Mouse (Mus musculus) stomach, postnatal 0 days (tissue): ENCODE data around the gene Catsperg1. TPM values are rescaled to one million over a fixed set of nuclear protein-coding genes. Genes with fewer than 3 reads are reported as not detected.

ENCODE experiments used
- ATAC-seq: fragments of 200-750 bp; cut with Nextera tagmentation; 2 replicates; pipeline ENCODE4 v1.8.0; 2017; ENCODE audit not compliant: low FRiP score, low TSS enrichment
- DNase-seq: peaks from one replicate; pipeline ENCODE4 v3.0.0-alpha.2; 2016; ENCODE audit warnings: low spot score
- H3K27ac ChIP-seq: fragments of 300-500 bp; sonication (generic); replicated peaks from 2 replicates; pipeline ENCODE4 v1.5.1; 2014; ENCODE audit warnings: mild to moderate bottlenecking, control low read depth
- H3K27me3 ChIP-seq: fragments of 300-500 bp; sonication (generic); 2 replicates; pipeline ENCODE4 v1.6.1; 2014; ENCODE audit warnings: low read length; ENCODE audit not compliant: control insufficient read depth, insufficient read depth
- H3K36me3 ChIP-seq: fragments of 300-500 bp; sonication (generic); 2 replicates; pipeline ENCODE4 v1.6.1; 2014; ENCODE audit warnings: low read length, mixed read lengths; ENCODE audit not compliant: control insufficient read depth, insufficient read depth
- H3K4me1 ChIP-seq: fragments of 300-500 bp; sonication (generic); replicated peaks from 2 replicates; pipeline ENCODE4 v1.6.1; 2014; ENCODE audit warnings: antibody characterized with exemption; ENCODE audit not compliant: control insufficient read depth, insufficient read depth
- H3K4me2 ChIP-seq: fragments of 300-500 bp; sonication (generic); replicated peaks from 2 replicates; pipeline ENCODE4 v1.6.1; 2014; ENCODE audit warnings: low read depth, mild to moderate bottlenecking, control low read depth, moderate library complexity
- H3K4me3 ChIP-seq: fragments of 300-500 bp; sonication (generic); 2 replicates; pipeline ENCODE4 v1.5.1; 2014; ENCODE audit warnings: low read depth, low read length, control low read depth
- H3K9ac ChIP-seq: fragments of 300-500 bp; sonication (generic); 2 replicates; pipeline ENCODE4 v1.6.1; 2014; ENCODE audit warnings: mild to moderate bottlenecking, low read length, control low read depth, mixed read lengths
- H3K9me3 ChIP-seq: fragments of 300-500 bp; sonication (generic); 2 replicates; pipeline ENCODE4 v1.6.1; 2016; ENCODE audit warnings: low read length; ENCODE audit not compliant: control insufficient read depth
- CTCF ChIP-seq: IDR thresholded peaks from 2 replicates; pipeline ENCODE4 v1.5.1; 2016; ENCODE audit warnings: antibody characterized with exemption, low read depth, mild to moderate bottlenecking, moderate library complexity
- EP300 ChIP-seq: optimal IDR thresholded peaks from 2 replicates; pipeline ENCODE3; 2016; ENCODE audit warnings: antibody characterized with exemption
- WGBS: fragments of 180-500 bp; shearing (Covaris S2); extraction: QIAGEN DNeasy Blood & Tissue Kit; methylation state at CpG from one replicate; pipeline ENCODE4 v1.1.7; 2014; 5-methylcytosine and 5-hydroxymethylcytosine counted together
- polyA plus RNA-seq: library from polyadenylated mRNA; unstranded; fragments of >200 nt; fragmentation: Nextera tagmentation; extraction: Ambion mirVana; gene quantifications from 2 replicates; pipeline ENCODE4 v1.2.1, GENCODE M21; 2015

Catsperg1 gene
- polyA plus RNA-seq, 1 experiment from 2014 or later = 0.29 TPM

GRCm38 (mm10) chr7:29180854-29181236, 33.0 kb downstream of the Catsperg1 start:
- ATAC-seq = no peak

GRCm38 (mm10) chr7:29180077-29180853, 33.6 kb downstream of the Catsperg1 start, which contains the start of gene Psmd8:
Gene Psmd8, minus strand, starts transcription at chr7:29180701.
- H3K4me1 ChIP-seq = peaks cover 4% of the 10 kb centered on the region; the same call in 1 of the 2 replicates
- peak within 1 kb of the TSS; percentile 81 for H3K4me3 ChIP-seq
- peak; percentile 98 for DNase-seq
- H3K4me2 ChIP-seq = peak within 1 kb of the TSS; percentile 86
- peaks cover 9% of the 10 kb centered on the region for H3K36me3 ChIP-seq
- under 1% methylated on average over 62 of the region's 62 CpGs for WGBS
- H3K27me3 ChIP-seq = no peaks in the 10 kb centered on the region
- peak; percentile 71 for TF ChIP-seq CTCF
- no peak for TF ChIP-seq EP300
- peak within 1 kb of the TSS; percentile 75 for H3K27ac ChIP-seq
- peak; percentile 97 for ATAC-seq
- H3K9me3 ChIP-seq = no peaks in the 10 kb centered on the region
- H3K9ac ChIP-seq = peak within 1 kb of the TSS; percentile 81

More at GRCm38 (mm10) chr7:29180854-29181236, 33.0 kb downstream of the Catsperg1 start:
- Histone ChIP-seq H3K36me3 (0 out of 2 replicates have a peak, but pooled peaks cover 3% of the 10 kb centered on the region), H3K4me3 (peak overlapping the region; percentile 81), H3K27ac (no peak overlapping the region), H3K4me1 (peaks cover 4% of the 10 kb centered on the region; the same call in 1 of the 2 replicates), H3K9ac (no peak overlapping the region), H3K27me3 (no peaks in the 10 kb centered on the region), H3K9me3 (no peaks in the 10 kb centered on the region), H3K4me2 (peak overlapping the region; percentile 42)
- 42% methylated on average over 5 of the region's 5 CpGs for WGBS
- no peak for DNase-seq
- TF ChIP-seq EP300 (no peak), CTCF (no peak)

GRCm38 (mm10) chr7:29179323-29179722, 34.5 kb downstream of the Catsperg1 start:
- no peaks in the 10 kb centered on the region for H3K27me3 ChIP-seq
- WGBS = 19% methylated on average over 7 of the region's 7 CpGs
- H3K9ac ChIP-seq = peak overlapping the region; percentile 50
- peak overlapping the region; percentile 86 for H3K4me2 ChIP-seq
- peaks cover 4% of the 10 kb centered on the region; the same call in 1 of the 2 replicates for H3K4me1 ChIP-seq
- peak overlapping the region; percentile 81 for H3K4me3 ChIP-seq
- peak; percentile 30 for ATAC-seq
- 0 out of 2 replicates have a peak overlapping the region, but pooled peaks have one; percentile 46 for H3K27ac ChIP-seq
- peaks cover 18% of the 10 kb centered on the region for H3K36me3 ChIP-seq
- H3K9me3 ChIP-seq = no peaks in the 10 kb centered on the region
- DNase-seq = peak; percentile 43
- TF ChIP-seq CTCF (no peak), EP300 (no peak)

- ATAC-seq = no peak
- TF ChIP-seq CTCF (peak; percentile 45), EP300 (no peak)
- DNase-seq = no peak
- H3K9me3 ChIP-seq = no peaks in the 10 kb centered on the region
- 91% methylated on average over 4 of the region's 4 CpGs for WGBS
- H3K4me1 ChIP-seq = peaks cover 4% of the 10 kb centered on the region; the same call in 1 of the 2 replicates
- H3K4me3 ChIP-seq = no peak overlapping the region
- no peak overlapping the region for H3K9ac ChIP-seq
- H3K27me3 ChIP-seq = no peaks in the 10 kb centered on the region
- peaks cover 22% of the 10 kb centered on the region for H3K36me3 ChIP-seq
- no peak overlapping the region for H3K4me2 ChIP-seq
- no peak overlapping the region for H3K27ac ChIP-seq
Observed at GRCm38 (mm10) chr7:29178106-29178505, 35.7 kb downstream of the Catsperg1 start.

- Histone ChIP-seq H3K4me3 (no peak overlapping the region), H3K27me3 (no peaks in the 10 kb centered on the region), H3K9me3 (no peaks in the 10 kb centered on the region), H3K36me3 (peaks cover 22% of the 10 kb centered on the region), H3K4me1 (peaks cover 6% of the 10 kb centered on the region; the same call in 1 of the 2 replicates), H3K27ac (no peak overlapping the region), H3K9ac (no peak overlapping the region), H3K4me2 (no peak overlapping the region; the same call in 1 of the 2 replicates)
- DNase-seq (no peak), ATAC-seq (no peak)
- WGBS = 55% methylated on average over 30 of the region's 32 CpGs
- TF ChIP-seq EP300 = no peak
- no peak for TF ChIP-seq CTCF
Observed at GRCm38 (mm10) chr7:29172390-29173016, 41.3 kb downstream of the Catsperg1 start.
